Mouse (Mus musculus): ENCODE results near the gene Chchd6. TPM values are rescaled to one million over a fixed set of nuclear protein-coding genes. Genes with fewer than 3 reads are reported as not detected.

The Chchd6 gene
- total and polyA plus RNA-seq, 3 experiments = 49.5 to 74.7 TPM; not detected in 1

GRCm38 (mm10) chr6:89362281-89363106, 233.0 kb downstream of the Chchd6 start, which contains the start of gene Plxna1 (continued):
- TF ChIP-seq HCFC1 (IDR thresholded peaks at IDR 0.05; ENCODE audit: low read depth, low read length) = no peak
- TF ChIP-seq POLR2A (IDR thresholded peaks at IDR 0.05; ENCODE audit: control insufficient read depth in 1 of 2, insufficient read depth in 1 of 2, low read depth in 1 of 2, low read length in 2 of 2, poor library complexity in 1 of 2) = peak; percentile 66 to 85; a peak in 3 of 4 replicates
- TF ChIP-seq USF1 (IDR thresholded peaks at IDR 0.05; ENCODE audit: low read depth, low read length) = no peak
- no peak for TF ChIP-seq MXI1 (IDR thresholded peaks at IDR 0.05; ENCODE audit: low read depth, low read length)
- TF ChIP-seq ELF1 (IDR thresholded peaks at IDR 0.05; ENCODE audit: low read depth, low read length) = no peak
- TF ChIP-seq E2F4 (IDR thresholded peaks at IDR 0.05; ENCODE audit: borderline replicate concordance, low read depth, low read length) = no peak
- no peak for TF ChIP-seq MAFK (IDR thresholded peaks at IDR 0.05; ENCODE audit: borderline replicate concordance, low read depth, low read length)
- TF ChIP-seq JUND (IDR thresholded peaks at IDR 0.05; ENCODE audit: low read depth, low read length) = no peak
- peak; percentile 57 for TF ChIP-seq SMC3 (IDR thresholded peaks at IDR 0.05; ENCODE audit: low read depth, low read length)
- peak; percentile 74 for TF ChIP-seq NRF1 (IDR thresholded peaks at IDR 0.05; ENCODE audit: insufficient read depth, low read depth, low read length, poor library complexity, severe bottlenecking)
- no peak for TF ChIP-seq BHLHE40 (IDR thresholded peaks at IDR 0.05; ENCODE audit: borderline replicate concordance, low read depth, low read length)
- TF ChIP-seq MAX (IDR thresholded peaks at IDR 0.05; ENCODE audit: low read length) = no peak
- TF ChIP-seq ETS1 (IDR thresholded peaks at IDR 0.05; ENCODE audit: low read depth, low read length) = no peak
- no peak for TF ChIP-seq CHD1 (IDR thresholded peaks at IDR 0.05; ENCODE audit: low read depth, low read length)
- no peak for TF ChIP-seq KAT2A (conservative IDR thresholded peaks at IDR 0.05; ENCODE audit: low read depth, low read length)
- peak; percentile 49; the same call in 1 of the 2 replicates for TF ChIP-seq MAZ (IDR thresholded peaks at IDR 0.05; ENCODE audit: low read depth, low read length)
- TF ChIP-seq ZNF384 (IDR thresholded peaks at IDR 0.05; ENCODE audit: low read depth, low read length) = no peak
- no peak for TF ChIP-seq TAL1 (IDR thresholded peaks at IDR 0.05; ENCODE audit: low read length)

- Histone ChIP-seq H3K4me1 (ENCODE audit: control insufficient read depth in 1 of 2, insufficient read depth in 2 of 2, low read length in 2 of 2) (peaks cover 0 to 34% of the 10 kb centered on the region in 2 experiments), H3K9ac (ENCODE audit: control insufficient read depth, low read depth, low read length, poor library complexity, severe bottlenecking) (peak overlapping the region; percentile 89), H3K27ac (ENCODE audit: control insufficient read depth, low read depth, low read length) (no peak overlapping the region), H3K9me3 (replicated peaks; ENCODE audit: insufficient read depth, low read length) (no peaks in the 10 kb centered on the region), H3K27me3 (ENCODE audit: control insufficient read depth in 1 of 2, insufficient read depth in 2 of 2, low read length in 2 of 2) (no peaks in the 10 kb centered on the region), H3K4me3 (ENCODE audit: control insufficient read depth in 1 of 2, insufficient read depth in 1 of 2, low read depth in 2 of 2, low read length in 2 of 2) (peak overlapping the region; percentile 73 to 97), H3K79me2 (ENCODE audit: control insufficient read depth, insufficient read depth, low read length, poor library complexity) (peaks cover 16% of the 10 kb centered on the region), H3K36me3 (ENCODE audit: control insufficient read depth in 1 of 2, insufficient read depth in 2 of 2, low read length in 2 of 2) (peaks cover 0 to 9% of the 10 kb centered on the region in 2 experiments; a peak in 1 of 4 replicates)
- peak; percentile 44 for DNase-seq (ENCODE audit: low read depth, low spot score)
- 0 out of 2 replicates have a peak, but pooled peaks have one; percentile 54 for TF ChIP-seq UBTF (IDR thresholded peaks at IDR 0.05; ENCODE audit: borderline replicate concordance, insufficient read depth, low read depth, low read length)
- TF ChIP-seq MAZ (IDR thresholded peaks at IDR 0.05; ENCODE audit: low read depth, low read length) = 0 out of 2 replicates have a peak, but pooled peaks have one; percentile 11
- TF ChIP-seq KAT2A (conservative IDR thresholded peaks at IDR 0.05; ENCODE audit: low read depth, low read length) = no peak
Observed at GRCm38 (mm10) chr6:89361418-89362280, 233.8 kb downstream of the Chchd6 start.

Measured in MEL (cell line).